Mouse (Mus musculus) retina, postnatal 1 day (tissue): ENCODE results near the gene Trpd52l3.
A peak's percentile ranks its signal among the peaks of the same experiment; 100 is the strongest.
"Not testable (repeated sequence)": the region's sequence is repeated elsewhere in the genome, so short reads cannot be mapped to it uniquely, and the experiment has no call there.

Source experiments
- DNase-seq: peaks from one replicate; pipeline ENCODE4 v3.0.0-alpha.2; 2012

Trpd52l3 gene

GRCm38 (mm10) chr19:30003621-30004020 lies at the start of gene Trpd52l3:
Gene Trpd52l3 (plus strand): TSS chr19:30003790.
- no peak for DNase-seq

- DNase-seq, result no peak
These were observed 49.8 kb upstream of the Trpd52l3 start for GRCm38 (mm10) chr19:29953833-29954232.

GRCm38 (mm10) chr19:29955454-29955853 lies 48.1 kb upstream of the Trpd52l3 start:
- DNase-seq, result no peak

- no peak for DNase-seq
These were observed 42.7 kb upstream of the Trpd52l3 start for GRCm38 (mm10) chr19:29960906-29961305.

GRCm38 (mm10) chr19:29961842-29962241 lies 41.7 kb upstream of the Trpd52l3 start:
- no peak for DNase-seq

GRCm38 (mm10) chr19:29963598-29964092 lies 39.9 kb upstream of the Trpd52l3 start:
- DNase-seq, result no peak

- DNase-seq, result no peak
These were observed 35.6 kb upstream of the Trpd52l3 start for GRCm38 (mm10) chr19:29967960-29968359.

GRCm38 (mm10) chr19:29973396-29973795 lies 30.2 kb upstream of the Trpd52l3 start:
- no peak for DNase-seq

- peak; percentile 66 for DNase-seq
These were observed 24.7 kb upstream of the Trpd52l3 start for GRCm38 (mm10) chr19:29978847-29979246.

- DNase-seq, result no peak
These were observed 24.0 kb upstream of the Trpd52l3 start for GRCm38 (mm10) chr19:29979452-29980089.

- DNase-seq, result no peak
These were observed 19.2 kb upstream of the Trpd52l3 start for GRCm38 (mm10) chr19:29984208-29985005.

- DNase-seq, result no peak
These were observed 17.0 kb upstream of the Trpd52l3 start for GRCm38 (mm10) chr19:29986464-29987091.

GRCm38 (mm10) chr19:30000406-30001365 lies 2.9 kb upstream of the Trpd52l3 start:
- peak; percentile 46 for DNase-seq

GRCm38 (mm10) chr19:30001550-30001949 lies 2.0 kb upstream of the Trpd52l3 start:
- no peak for DNase-seq

- DNase-seq, result no peak
These were observed 2.8 kb downstream of the Trpd52l3 start for GRCm38 (mm10) chr19:30006371-30006770.

- no peak for DNase-seq
These were observed 7.1 kb downstream of the Trpd52l3 start for GRCm38 (mm10) chr19:30010520-30011296.

GRCm38 (mm10) chr19:30014331-30014730 lies 10.7 kb downstream of the Trpd52l3 start:
- no peak for DNase-seq

- no peak for DNase-seq
These were observed 12.6 kb downstream of the Trpd52l3 start for GRCm38 (mm10) chr19:30016156-30016555.

- not testable (repeated sequence) for DNase-seq
These were observed 19.8 kb downstream of the Trpd52l3 start for GRCm38 (mm10) chr19:30023419-30023818.

GRCm38 (mm10) chr19:30029002-30029710 lies 25.6 kb downstream of the Trpd52l3 start:
- DNase-seq, result peak; percentile 21
